Mouse (Mus musculus) MEL (cell line): ENCODE data around the gene Plxnd1.

ENCODE experiments used
- CHD2 ChIP-seq: IDR thresholded peaks from 2 replicates; pipeline ENCODE4 v1.6.1; 2011; ENCODE audit warnings: low read length, improper control_type of control experiment
- E2F4 ChIP-seq: IDR thresholded peaks from 2 replicates; pipeline ENCODE4 v1.6.1; 2011; ENCODE audit warnings: low read depth, low read length, improper control_type of control experiment, borderline replicate concordance
- EP300 ChIP-seq, 2 experiments: IDR thresholded peaks; 2 replicates each; pipeline ENCODE4 v1.6.1; 2011; ENCODE audit warnings: improper control_type of control experiment in 2 of 2, low read length in 2 of 2, low read depth in 1 of 2, mild to moderate bottlenecking in 1 of 2
- TAL1 ChIP-seq: IDR thresholded peaks from 2 replicates; pipeline ENCODE4 v1.6.1; 2012; ENCODE audit warnings: mild to moderate bottlenecking, inconsistent platforms, low read length, moderate library complexity, mixed read lengths
- TCF12 ChIP-seq: IDR thresholded peaks from 2 replicates; pipeline ENCODE4 v1.6.1; 2014; ENCODE audit warnings: low read depth, mild to moderate bottlenecking, inconsistent platforms, low read length, improper control_type of control experiment, moderate library complexity
- USF1 ChIP-seq: IDR thresholded peaks from 2 replicates; pipeline ENCODE4 v1.6.1; 2014; ENCODE audit warnings: low read depth, mild to moderate bottlenecking, inconsistent platforms, low read length, improper control_type of control experiment, moderate library complexity

DNA sequence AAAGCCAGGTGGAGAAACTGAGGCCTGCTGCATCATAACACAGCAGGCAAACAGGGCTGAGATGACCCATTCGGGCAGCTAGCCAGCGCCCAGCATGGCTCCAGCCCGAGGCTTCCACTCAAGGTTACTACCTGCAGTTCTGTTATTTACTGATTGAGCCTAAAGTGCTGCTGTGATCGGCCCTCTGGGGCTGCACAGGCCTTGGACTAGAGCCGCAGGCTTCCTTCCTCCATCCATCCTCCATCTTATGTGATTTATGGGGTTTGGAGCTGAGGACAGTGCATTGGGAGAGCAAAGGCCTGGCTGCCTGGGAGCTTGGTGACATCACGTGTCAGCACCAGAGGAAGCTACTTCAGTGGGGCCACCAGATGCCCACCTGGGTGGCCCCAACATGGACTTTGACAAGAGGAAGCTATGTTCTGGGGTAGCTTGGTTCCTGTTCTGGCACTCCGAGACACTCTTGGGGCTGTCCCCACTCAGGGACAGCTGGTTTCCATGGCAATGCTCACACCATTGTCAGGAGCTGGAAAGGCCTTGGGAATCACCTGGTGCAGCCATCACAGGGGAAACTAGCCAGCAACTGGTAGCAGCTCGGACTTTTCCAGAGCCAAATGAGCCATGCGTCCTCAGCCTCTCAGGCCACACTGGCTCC, 7.6 kb downstream of the Plxnd1 start:
- TF ChIP-seq EP300 (IDR thresholded peaks at IDR 0.05; ENCODE audit: low read depth in 1 of 2, low read length in 2 of 2): no peak
- no peak for TF ChIP-seq E2F4
- no peak for TF ChIP-seq TAL1
- TF ChIP-seq CHD2: no peak
- TF ChIP-seq TCF12: no peak
- no peak for TF ChIP-seq USF1
